ENCODE assay signal across 17 mouse cellular contexts in the genomic region with DNA sequence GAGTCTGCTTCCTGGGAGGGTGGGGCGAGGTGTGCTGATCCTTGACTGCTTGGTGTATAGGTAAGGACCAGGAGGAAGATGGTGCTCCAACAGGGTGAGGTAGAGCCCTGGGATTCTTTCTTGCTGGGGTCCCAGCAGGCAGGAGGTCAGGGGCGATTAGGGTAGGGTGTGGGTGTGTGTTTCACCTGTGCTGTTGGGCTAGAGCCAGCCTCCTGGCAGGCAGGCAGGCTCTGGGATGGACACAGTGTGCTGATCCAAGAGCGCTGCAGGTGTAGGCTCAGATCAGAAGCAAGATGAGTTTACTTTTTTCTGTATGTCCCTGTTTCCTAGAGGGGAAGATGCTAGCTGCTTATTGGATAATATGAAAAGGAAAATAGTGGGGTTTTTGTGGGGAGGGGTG.
DNase-seq lines count a peak whose midpoint lies in the region; ATAC-seq and TF ChIP-seq lines count a peak whose summit lies in the region.
"Had no signal": no experiment of that assay in that cellular context is flagged by ENCODE, and none has a peak within 500 bp of the region (broad histone marks: within the 10 kb centered on the region; RNA-seq: fewer than 3 reads in every experiment).

No protein-coding gene starts in this region.

- no peaks in the 10 kb centered on the region for H3K4me1 ChIP-seq in lung, embryonic 15.5 days
- no peaks in the 10 kb centered on the region for H3K4me1 ChIP-seq in intestine, postnatal 0 days (replicated peaks; ENCODE audit: control insufficient read depth, insufficient read depth, low read length)
- H3K4me1 ChIP-seq in forebrain, postnatal 0 days (ENCODE audit: insufficient read depth), result 0 out of 2 replicates have a peak, but pooled peaks cover 3% of the 10 kb centered on the region
- H3K4me1 ChIP-seq: embryonic facial prominence, embryonic 12.5 days; forebrain, embryonic 15.5 days; heart, embryonic 12.5 days; hindbrain, embryonic 10.5 days; intestine, embryonic 15.5 days had no signal

- TF ChIP-seq CTCF in intestine, postnatal 0 days (IDR thresholded peaks at IDR 0.05; ENCODE audit: low read depth), result no peak
- no peak for TF ChIP-seq CTCF in forebrain, postnatal 0 days (IDR thresholded peaks at IDR 0.05; ENCODE audit: low read depth)

- H3K4me2 ChIP-seq in lung, embryonic 15.5 days, result no peak overlapping the region
- no peak overlapping the region for H3K4me2 ChIP-seq in intestine, postnatal 0 days (replicated peaks; ENCODE audit: low read depth)
- H3K4me2 ChIP-seq in forebrain, postnatal 0 days (ENCODE audit: low read depth), result no peak overlapping the region
- H3K4me2 ChIP-seq: embryonic facial prominence, embryonic 12.5 days; forebrain, embryonic 15.5 days; heart, embryonic 12.5 days; hindbrain, embryonic 14.5 days; intestine, embryonic 15.5 days had no signal

- H3K9ac ChIP-seq in lung, embryonic 15.5 days, result no peak overlapping the region
- no peak overlapping the region for H3K9ac ChIP-seq in intestine, postnatal 0 days (ENCODE audit: low read depth, low read length)
- no peak overlapping the region for H3K9ac ChIP-seq in forebrain, postnatal 0 days
- H3K9ac ChIP-seq: embryonic facial prominence, embryonic 12.5 days; forebrain, embryonic 15.5 days; heart, embryonic 12.5 days; hindbrain, embryonic 14.5 days; intestine, embryonic 15.5 days had no signal

- no peak overlapping the region for H3K27ac ChIP-seq in lung, embryonic 15.5 days
- no peak overlapping the region for H3K27ac ChIP-seq in intestine, postnatal 0 days (ENCODE audit: low read depth, low read length)
- no peak overlapping the region for H3K27ac ChIP-seq in forebrain, postnatal 0 days (ENCODE audit: low read depth, low read length)
- H3K27ac ChIP-seq: embryonic facial prominence, embryonic 12.5 days; forebrain, embryonic 15.5 days; gastrocnemius, adult 2 months; heart, adult 2 months; hindbrain, embryonic 10.5 days; hindbrain, embryonic 14.5 days; intestine, embryonic 15.5 days had no signal

- ATAC-seq in lung, embryonic 15.5 days (ENCODE audit: borderline replicate concordance, extremely low read depth, low FRiP score, low TSS enrichment), result peak; percentile 23; the same call in 1 of the 2 replicates
- no peak for ATAC-seq in intestine, postnatal 0 days
- no peak for ATAC-seq in forebrain, postnatal 0 days
- ATAC-seq: forebrain, embryonic 15.5 days; intestine, embryonic 15.5 days had no signal

- 76% methylated on average over 3 of the region's 3 CpGs for WGBS in lung, embryonic 15.5 days
- 90% methylated on average over 3 of the region's 3 CpGs for WGBS in intestine, postnatal 0 days
- 95% methylated on average over 3 of the region's 3 CpGs for WGBS in forebrain, postnatal 0 days

- intact Hi-C loops in gastrocnemius, postnatal 36 days (cut with DNase I), result no loop called here

- no peaks in the 10 kb centered on the region for H3K36me3 ChIP-seq in lung, embryonic 15.5 days
- no peaks in the 10 kb centered on the region for H3K36me3 ChIP-seq in intestine, postnatal 0 days (ENCODE audit: control insufficient read depth, insufficient read depth)
- peaks cover 4% of the 10 kb centered on the region; the same call in 1 of the 2 replicates for H3K36me3 ChIP-seq in forebrain, postnatal 0 days (ENCODE audit: insufficient read depth)
- H3K36me3 ChIP-seq: forebrain, embryonic 15.5 days; heart, embryonic 12.5 days; intestine, embryonic 15.5 days had no signal

- no peaks in the 10 kb centered on the region for H3K27me3 ChIP-seq in lung, embryonic 15.5 days
- no peaks in the 10 kb centered on the region for H3K27me3 ChIP-seq in intestine, postnatal 0 days (replicated peaks; ENCODE audit: control insufficient read depth, insufficient read depth, low read length)
- no peaks in the 10 kb centered on the region for H3K27me3 ChIP-seq in forebrain, postnatal 0 days (ENCODE audit: insufficient read depth, low read length)
- H3K27me3 ChIP-seq: embryonic facial prominence, embryonic 12.5 days; forebrain, embryonic 15.5 days; heart, embryonic 12.5 days; intestine, embryonic 15.5 days had no signal

- DNase-seq in lung, postnatal 36 days, result no peak
- peak; percentile 10 for DNase-seq in cerebellum, adult 8-10 months
- DNase-seq in cerebellum, postnatal 25 days, result peak; percentile 42 to 62
- DNase-seq in gastrocnemius, postnatal 36 days, result no peak
- DNase-seq in forebrain, postnatal 0 days, result no peak
- DNase-seq: adrenal gland, postnatal 10 days; gastrocnemius, adult 2 months; heart, adult 2 months; kidney, adult 2 months had no signal

- H3K4me3 ChIP-seq in lung, embryonic 15.5 days, result no peak overlapping the region
- H3K4me3 ChIP-seq in intestine, postnatal 0 days (ENCODE audit: low read depth, low read length), result no peak overlapping the region
- no peak overlapping the region for H3K4me3 ChIP-seq in forebrain, postnatal 0 days (ENCODE audit: low read depth, low read length)
- H3K4me3 ChIP-seq: embryonic facial prominence, embryonic 12.5 days; forebrain, embryonic 15.5 days; gastrocnemius, adult 2 months; heart, adult 2 months; heart, embryonic 12.5 days; hindbrain, embryonic 10.5 days; intestine, embryonic 15.5 days had no signal

- no peaks in the 10 kb centered on the region for H3K9me3 ChIP-seq in lung, embryonic 15.5 days
- H3K9me3 ChIP-seq in intestine, postnatal 0 days (ENCODE audit: control insufficient read depth), result no peaks in the 10 kb centered on the region
- no peaks in the 10 kb centered on the region for H3K9me3 ChIP-seq in forebrain, postnatal 0 days (ENCODE audit: low read length)
- H3K9me3 ChIP-seq: embryonic facial prominence, embryonic 12.5 days; forebrain, embryonic 15.5 days; intestine, embryonic 15.5 days had no signal

Comparison
In these comparisons a context has a peak if more than half of its experiments do, and no peak if none do; other contexts are left out.
1. DNase-seq: peak in cerebellum, adult 8-10 months (single experiment) and cerebellum, postnatal 25 days (2 of 2); none in lung, postnatal 36 days (single experiment), gastrocnemius, postnatal 36 days (0 of 2) and forebrain, postnatal 0 days (single experiment).